Mouse (Mus musculus) gastrocnemius, postnatal 36 days (tissue): ENCODE data around the gene Tbc1d22b. TPM values are rescaled to one million over a fixed set of nuclear protein-coding genes. Genes with fewer than 3 reads are reported as not detected.

Experiments used
- DNase-seq, 2 experiments: peaks; one replicate each; pipeline ENCODE4 v3.0.0; 2022
- intact Hi-C: fragments of 180-260 bp; cut with DNase I; formaldehyde crosslinking; loops from one replicate; pipeline ENCODE4 v1.15.1; 2025
- microRNA-seq, 2 experiments: library from miRNA; unstranded; fragments of <30 nt; microRNA quantifications; one replicate each; pipeline ENCODE4 v1.2.0; 2021
- total RNA-seq, 2 experiments: library from RNA; stranded (reverse); gene quantifications; 2 replicates each; pipeline ENCODE4 v1.2.3; 2021

Tbc1d22b gene
- total RNA-seq, 2 experiments from 2014 or later: 7.3 to 9.1 TPM

- DNase-seq: no peak
- intact Hi-C loops: loop anchor here (5.0 kb wide), 1 partner anchor 55 kb away; no protein-coding TSS in a partner anchor
These were observed 87.8 kb downstream of the Tbc1d22b start for GRCm38 (mm10) chr17:29637377-29637776.

- intact Hi-C loops: loop anchor here (5.0 kb wide), 1 partner anchor 54 kb away; no protein-coding TSS in a partner anchor
- DNase-seq: no peak
These were observed 88.3 kb downstream of the Tbc1d22b start for GRCm38 (mm10) chr17:29637895-29638294.

GRCm38 (mm10) chr17:29640971-29641370, 91.4 kb downstream of the Tbc1d22b start:
- intact Hi-C loops: no loop called here

GRCm38 (mm10) chr17:29642219-29642618, 92.6 kb downstream of the Tbc1d22b start:
- no peak for DNase-seq
- intact Hi-C loops: no loop called here

More at GRCm38 (mm10) chr17:29640971-29641370, 91.4 kb downstream of the Tbc1d22b start:
- no peak for DNase-seq

Small RNA genes lying within 50 kb of the gene (microRNA-seq; reads per million reads assigned to microRNA genes)
- 0 to 0.74 reads per million in 2 experiments for gene Mir7667

Other genes with a start within 250 kb of the Tbc1d22b start
- 10 to 100 TPM; 16.1 to 29.8 TPM for gene Pi16, start 232.1 kb upstream of the Tbc1d22b start, total RNA-seq
- 10 to 100 TPM; 85.9 to 95.0 TPM for gene Mtch1, start 201.9 kb upstream of the Tbc1d22b start, total RNA-seq
- gene Fgd2, start 188.9 kb upstream of the Tbc1d22b start, total RNA-seq: 1 to 10 TPM in 1 of 2 experiments, under 1 TPM in 1; 0.79 to 1.2 TPM
- 10 to 100 TPM; 13.6 to 16.3 TPM for gene Pim1, start 59.0 kb upstream of the Tbc1d22b start, total RNA-seq
- not detected for gene Gm17657, start 147 bp upstream of the Tbc1d22b start, total RNA-seq
- gene Tmem217, start 2.6 kb downstream of the Tbc1d22b start, total RNA-seq: not detected
- gene Rnf8, start 65.0 kb downstream of the Tbc1d22b start, total RNA-seq: 10 to 100 TPM; 17.9 to 22.4 TPM
- 1 to 10 TPM in 1 of 2 experiments, under 1 TPM in 1; 0.84 to 1.7 TPM for gene Gm28043, start 65.1 kb downstream of the Tbc1d22b start, total RNA-seq
- 10 to 100 TPM; 35.5 to 41.4 TPM for gene Cmtr1, start 110.8 kb downstream of the Tbc1d22b start, total RNA-seq
- 1 to 10 TPM; 7.0 TPM for gene Ccdc167, start 167.3 kb downstream of the Tbc1d22b start, total RNA-seq